In genomic region chr6:126163181-126163621, GRCm38 (mm10) we compare ENCODE assay signal across 8 mouse cellular contexts. TPM values are rescaled to one million over a fixed set of nuclear protein-coding genes. Genes with fewer than 3 reads are reported as not detected.
DNase-seq lines count a peak whose midpoint lies in the region; ATAC-seq and TF ChIP-seq lines count a peak whose summit lies in the region.

No protein-coding gene starts in this region.

- ATAC-seq in heart, embryonic 11.5 days (replicated peaks; ENCODE audit: insufficient number of reproducible peaks, low FRiP score, low TSS enrichment), result peak; percentile 37
- no peak for ATAC-seq in liver, embryonic 13.5 days (ENCODE audit: low read depth)

- peak overlapping the region; percentile 80 for H3K4me3 ChIP-seq in gastrocnemius, adult 2 months
- peak overlapping the region; percentile 74 for H3K4me3 ChIP-seq in embryonic facial prominence, embryonic 10.5 days
- peak overlapping the region; percentile 54 for H3K4me3 ChIP-seq in heart, embryonic 11.5 days (ENCODE audit: low read depth, low read length)
- peak overlapping the region; percentile 30 for H3K4me3 ChIP-seq in liver, embryonic 13.5 days (replicated peaks)

- under 1% methylated on average over 25 of the region's 25 CpGs for WGBS in embryonic facial prominence, embryonic 10.5 days
- WGBS in heart, embryonic 11.5 days (ENCODE audit: insufficient replicate concordance), result under 1% methylated on average over 25 of the region's 25 CpGs
- 2% methylated on average over 25 of the region's 25 CpGs for WGBS in liver, embryonic 13.5 days (ENCODE audit: insufficient replicate concordance)

- DNase-seq in gastrocnemius, adult 2 months, result peak; percentile 71
- DNase-seq in gastrocnemius, adult 18-20 months (ENCODE audit: low spot score), result no peak
- peak; percentile 86 for DNase-seq in embryonic facial prominence, embryonic 10.5 days (ENCODE audit: low spot score)
- DNase-seq in kidney, adult 9 months, result peak; percentile 31
- no peak for DNase-seq in liver, embryonic 13.5 days
- peak; percentile 76 for DNase-seq in retina, embryonic 14.5 days (ENCODE audit: low spot score)
- DNase-seq in MN1 (ENCODE audit: low spot score), result no peak

- H3K9ac ChIP-seq in heart, embryonic 11.5 days (ENCODE audit: low read depth, low read length), result peak overlapping the region; percentile 69
- no peak overlapping the region for H3K9ac ChIP-seq in liver, embryonic 13.5 days

- peak overlapping the region; percentile 76 for H3K27ac ChIP-seq in gastrocnemius, adult 2 months
- peak overlapping the region; percentile 91 for H3K27ac ChIP-seq in embryonic facial prominence, embryonic 10.5 days (replicated peaks)
- no peak overlapping the region for H3K27ac ChIP-seq in heart, embryonic 11.5 days (ENCODE audit: low read depth, low read length)
- no peak overlapping the region for H3K27ac ChIP-seq in liver, embryonic 13.5 days

- H3K9me3 ChIP-seq in embryonic facial prominence, embryonic 10.5 days, result no peaks in the 10 kb centered on the region
- no peaks in the 10 kb centered on the region for H3K9me3 ChIP-seq in heart, embryonic 11.5 days (replicated peaks; ENCODE audit: control insufficient read depth, low read length)
- H3K9me3 ChIP-seq in liver, embryonic 13.5 days (replicated peaks), result no peaks in the 10 kb centered on the region

- TF ChIP-seq CTCF in gastrocnemius, adult 2 months (IDR thresholded peaks at IDR 0.05), result peak; percentile 20; the same call in 1 of the 2 replicates

- intact Hi-C loops in gastrocnemius, adult 2 months (cut with DNase I), result loop anchor here (5.0 kb wide), 1 partner anchor 56 kb away; no protein-coding TSS in a partner anchor

- peaks cover 97% of the 10 kb centered on the region for H3K4me1 ChIP-seq in embryonic facial prominence, embryonic 10.5 days
- H3K4me1 ChIP-seq in heart, embryonic 11.5 days (ENCODE audit: control insufficient read depth, insufficient read depth, low read length), result peaks cover 28% of the 10 kb centered on the region
- no peaks in the 10 kb centered on the region for H3K4me1 ChIP-seq in liver, embryonic 13.5 days (replicated peaks)

- peak overlapping the region; percentile 83 for H3K4me2 ChIP-seq in heart, embryonic 11.5 days
- H3K4me2 ChIP-seq in liver, embryonic 13.5 days, result peak overlapping the region; percentile 43

- peaks cover 71% of the 10 kb centered on the region for H3K27me3 ChIP-seq in embryonic facial prominence, embryonic 10.5 days (replicated peaks; ENCODE audit: low read depth, poor library complexity, severe bottlenecking)
- peaks cover 15% of the 10 kb centered on the region for H3K27me3 ChIP-seq in heart, embryonic 11.5 days (ENCODE audit: control insufficient read depth, insufficient read depth, low read length)
- H3K27me3 ChIP-seq in liver, embryonic 13.5 days, result peaks cover 66% of the 10 kb centered on the region

- peaks cover 6% of the 10 kb centered on the region; the same call in 1 of the 2 replicates for H3K36me3 ChIP-seq in embryonic facial prominence, embryonic 10.5 days (replicated peaks)
- no peaks in the 10 kb centered on the region for H3K36me3 ChIP-seq in heart, embryonic 11.5 days (ENCODE audit: control insufficient read depth, insufficient read depth, low read length)
- no peaks in the 10 kb centered on the region for H3K36me3 ChIP-seq in liver, embryonic 13.5 days

RNA-seq across cellular contexts. Expression of gene Ntf3, which starts 3.5 kb away (rescaled TPM):
- total RNA-seq in gastrocnemius, adult 2 months (2021), result 1 to 10 TPM; 1.4 to 2.4 TPM
- total RNA-seq in gastrocnemius, adult 18-20 months (2021), result 1 to 10 TPM; 1.5 to 1.8 TPM
- polyA plus RNA-seq in embryonic facial prominence, embryonic 10.5 days (2016; fragmentation: Nextera tagmentation; extraction: Ambion mirVana), result 19.4 and 19.9 TPM in 2 replicates
- 8.6 and 8.8 TPM in 2 replicates for polyA plus RNA-seq in heart, embryonic 11.5 days (2014; fragmentation: Nextera tagmentation; extraction: Ambion mirVana)
- polyA plus RNA-seq in liver, embryonic 13.5 days (2015; fragmentation: Nextera tagmentation; extraction: Ambion mirVana), result 0.81 and 0.97 TPM in 2 replicates

Comparison
In these comparisons a context has a peak if more than half of its experiments do, and no peak if none do; other contexts are left out.
1. DNase-seq: peak in gastrocnemius, adult 2 months (single experiment), embryonic facial prominence, embryonic 10.5 days (single experiment), kidney, adult 9 months (single experiment) and retina, embryonic 14.5 days (single experiment); none in gastrocnemius, adult 18-20 months (single experiment), liver, embryonic 13.5 days (single experiment) and MN1 (single experiment).
2. H3K27ac ChIP-seq: peak in gastrocnemius, adult 2 months (single experiment) and embryonic facial prominence, embryonic 10.5 days (single experiment); none in heart, embryonic 11.5 days (single experiment) and liver, embryonic 13.5 days (single experiment).
3. H3K4me3 ChIP-seq: peak in every context shown above with its lines; median percentile 80 in gastrocnemius, adult 2 months; 74 in embryonic facial prominence, embryonic 10.5 days; 54 in heart, embryonic 11.5 days; 30 in liver, embryonic 13.5 days.